Mouse (Mus musculus) testis, adult 2 months (tissue): ENCODE measurements at regions not wholly inside any gene's neighbourhood (a gene's known extent, or its start where the extent isn't known, plus 50 kb on each side); places are given as distances from the start of the nearest gene placed in this dataset.

Experiments
- CTCF ChIP-seq: fragments of 200-500 bp; IDR thresholded peaks from 2 replicates; pipeline ENCODE4 v1.5.1; 2012; ENCODE audit warnings: low read depth, mild to moderate bottlenecking, inconsistent platforms, low read length, moderate library complexity; ENCODE audit not compliant: control insufficient read depth, insufficient read depth, insufficient replicate concordance
- POLR2A ChIP-seq: fragments of 200-500 bp; IDR thresholded peaks from 2 replicates; pipeline ENCODE4 v1.6.1; 2012; ENCODE audit warnings: low read depth, mild to moderate bottlenecking, inconsistent platforms, low read length, moderate library complexity; ENCODE audit not compliant: control insufficient read depth

GRCm38 (mm10) chr5:91818800-91819199 is 144.1 kb downstream of the Rchy1 start:
- TF ChIP-seq POLR2A = no peak
- no peak for TF ChIP-seq CTCF
